Comparison of ENCODE assay signal across 12 mouse cellular contexts in genomic region chr15:103359122-103359510, GRCm38 (mm10). TPM values are rescaled to one million over a fixed set of nuclear protein-coding genes. Genes with fewer than 3 reads are reported as not detected.
DNase-seq lines count a peak whose midpoint lies in the region; ATAC-seq and TF ChIP-seq lines count a peak whose summit lies in the region.
"Had no signal": no experiment of that assay in that cellular context is flagged by ENCODE, and none has a peak within 500 bp of the region (broad histone marks: within the 10 kb centered on the region; RNA-seq: fewer than 3 reads in every experiment).

No protein-coding gene starts in this region.

- no peak for TF ChIP-seq POLR2A in embryonic fibroblast, embryonic 13.5 days (IDR thresholded peaks at IDR 0.05; ENCODE audit: low read depth, low read length)

- no peak for DNase-seq in hindbrain, embryonic 11.5 days (ENCODE audit: low spot score)
- DNase-seq in Patski (ENCODE audit: low read depth, low spot score), result no peak
- no peak for DNase-seq in cerebellum, postnatal 25 days
- DNase-seq in forebrain, embryonic 14.5 days (ENCODE audit: low spot score), result no peak
- DNase-seq: kidney, adult 18-20 months; layer of hippocampus, postnatal 36 days; lung, postnatal 14 days had no signal

- no peak overlapping the region for H3K9ac ChIP-seq in hindbrain, embryonic 15.5 days
- no peak overlapping the region for H3K9ac ChIP-seq in hindbrain, embryonic 11.5 days (ENCODE audit: low read depth, low read length)
- no peak overlapping the region for H3K9ac ChIP-seq in limb, embryonic 13.5 days
- no peak overlapping the region for H3K9ac ChIP-seq in forebrain, embryonic 14.5 days (ENCODE audit: low read length)

- no peak for TF ChIP-seq CTCF in Patski (IDR thresholded peaks at IDR 0.05)
- TF ChIP-seq CTCF in embryonic fibroblast, embryonic 13.5 days (IDR thresholded peaks at IDR 0.05; ENCODE audit: borderline replicate concordance, insufficient read depth, low read length), result no peak

- WGBS in hindbrain, embryonic 15.5 days, result 93% methylated on average over 1 of the region's 1 CpGs
- WGBS in hindbrain, embryonic 11.5 days, result 78% methylated on average over 1 of the region's 1 CpGs
- WGBS in limb, embryonic 13.5 days, result 59% methylated on average over 1 of the region's 1 CpGs
- WGBS in forebrain, embryonic 14.5 days, result 69% methylated on average over 1 of the region's 1 CpGs

- no peak overlapping the region for H3K4me2 ChIP-seq in hindbrain, embryonic 15.5 days
- H3K4me2 ChIP-seq in hindbrain, embryonic 11.5 days (replicated peaks; ENCODE audit: low read depth, low read length), result no peak overlapping the region
- no peak overlapping the region; the same call in 1 of the 2 replicates for H3K4me2 ChIP-seq in limb, embryonic 13.5 days (replicated peaks)
- H3K4me2 ChIP-seq in forebrain, embryonic 14.5 days (ENCODE audit: low read length), result no peak overlapping the region

- no peaks in the 10 kb centered on the region for H3K9me3 ChIP-seq in hindbrain, embryonic 15.5 days
- no peaks in the 10 kb centered on the region for H3K9me3 ChIP-seq in hindbrain, embryonic 11.5 days (ENCODE audit: control insufficient read depth, low read length)
- H3K9me3 ChIP-seq in limb, embryonic 13.5 days, result no peaks in the 10 kb centered on the region
- H3K9me3 ChIP-seq in forebrain, embryonic 14.5 days (replicated peaks; ENCODE audit: control insufficient read depth, low read length), result no peaks in the 10 kb centered on the region

- no peaks in the 10 kb centered on the region for H3K27me3 ChIP-seq in hindbrain, embryonic 15.5 days
- H3K27me3 ChIP-seq in hindbrain, embryonic 11.5 days (ENCODE audit: control insufficient read depth, insufficient read depth, low read length), result no peaks in the 10 kb centered on the region
- no peaks in the 10 kb centered on the region for H3K27me3 ChIP-seq in Patski
- no peaks in the 10 kb centered on the region for H3K27me3 ChIP-seq in limb, embryonic 13.5 days
- no peaks in the 10 kb centered on the region for H3K27me3 ChIP-seq in forebrain, embryonic 14.5 days (replicated peaks; ENCODE audit: control insufficient read depth, insufficient read depth, low read length)

- no peak overlapping the region for H3K27ac ChIP-seq in hindbrain, embryonic 15.5 days (replicated peaks)
- no peak overlapping the region for H3K27ac ChIP-seq in hindbrain, embryonic 11.5 days (ENCODE audit: low read depth, low read length)
- H3K27ac ChIP-seq in embryonic fibroblast, embryonic 13.5 days (ENCODE audit: insufficient read depth, low read length), result peak overlapping the region; percentile 40
- H3K27ac ChIP-seq in limb, embryonic 13.5 days, result no peak overlapping the region; the same call in 1 of the 2 replicates
- no peak overlapping the region for H3K27ac ChIP-seq in forebrain, embryonic 14.5 days (ENCODE audit: low read depth, low read length)

- H3K36me3 ChIP-seq in hindbrain, embryonic 15.5 days, result no peaks in the 10 kb centered on the region
- no peaks in the 10 kb centered on the region for H3K36me3 ChIP-seq in hindbrain, embryonic 11.5 days (ENCODE audit: control insufficient read depth, insufficient read depth, low read length)
- peaks cover 42% of the 10 kb centered on the region for H3K36me3 ChIP-seq in limb, embryonic 13.5 days
- no peaks in the 10 kb centered on the region for H3K36me3 ChIP-seq in forebrain, embryonic 14.5 days (ENCODE audit: control insufficient read depth, insufficient read depth, low read length)

- no peaks in the 10 kb centered on the region for H3K4me1 ChIP-seq in hindbrain, embryonic 15.5 days (replicated peaks)
- no peaks in the 10 kb centered on the region for H3K4me1 ChIP-seq in hindbrain, embryonic 11.5 days (replicated peaks; ENCODE audit: control insufficient read depth, insufficient read depth, low read length)
- peaks cover 19% of the 10 kb centered on the region for H3K4me1 ChIP-seq in embryonic fibroblast, embryonic 13.5 days (ENCODE audit: control insufficient read depth, insufficient read depth, low read length)
- peaks cover 28% of the 10 kb centered on the region for H3K4me1 ChIP-seq in limb, embryonic 13.5 days
- no peaks in the 10 kb centered on the region for H3K4me1 ChIP-seq in forebrain, embryonic 14.5 days (ENCODE audit: control insufficient read depth, insufficient read depth, low read length)

- POLR2A ChIA-PET in Patski (lab: Charles Lee), result no interaction called here

- H3K4me3 ChIP-seq in hindbrain, embryonic 15.5 days, result no peak overlapping the region
- no peak overlapping the region for H3K4me3 ChIP-seq in hindbrain, embryonic 11.5 days (ENCODE audit: low read depth, low read length)
- no peak overlapping the region for H3K4me3 ChIP-seq in embryonic fibroblast, embryonic 13.5 days (ENCODE audit: insufficient read depth, low read length)
- no peak overlapping the region for H3K4me3 ChIP-seq in limb, embryonic 13.5 days
- no peak overlapping the region for H3K4me3 ChIP-seq in forebrain, embryonic 14.5 days (ENCODE audit: low read depth, low read length)

- ATAC-seq in hindbrain, embryonic 15.5 days (ENCODE audit: low FRiP score, low read depth), result 0 out of 2 replicates have a peak, but pooled peaks have one; percentile 7
- ATAC-seq in hindbrain, embryonic 11.5 days (ENCODE audit: low FRiP score), result no peak
- peak; percentile 52 for ATAC-seq in Patski
- peak; percentile 41; the same call in 1 of the 2 replicates for ATAC-seq in limb, embryonic 13.5 days (ENCODE audit: low FRiP score, low read depth)
- ATAC-seq in forebrain, embryonic 14.5 days, result no peak
- ATAC-seq in megakaryocyte progenitor cell, adult 5-6 weeks (replicated peaks; ENCODE audit: poor library complexity), result no peak

- CTCF ChIA-PET in Patski (lab: Charles Lee), result interaction anchor here (0.9 to 2.1 kb wide), 9 partner anchors 8 to 100 kb away, joined by 3 to 11 read pairs (median 4); partner anchors contain the start of gene Itga5

- in situ Hi-C loops in Patski (cut with MboI; ENCODE audit: low pct_unique_long_range_greater_than_20kb), result no loop called here

RNA-seq across cellular contexts. Expression of gene Itga5, which starts 7.4 kb away (rescaled TPM):
- polyA plus RNA-seq in hindbrain, embryonic 15.5 days (2015; fragmentation: Nextera tagmentation; extraction: Ambion mirVana), result 7.4 and 7.9 TPM in 2 replicates
- 16.4 and 20.0 TPM in 2 replicates for polyA plus RNA-seq in hindbrain, embryonic 11.5 days (2014; fragmentation: Nextera tagmentation; extraction: Ambion mirVana)
- polyA plus RNA-seq in Patski (2021), result 48.6 TPM
- polyA plus RNA-seq in embryonic fibroblast, embryonic 13.5 days (2011; ENCODE audit: insufficient read length, low read depth, missing spikeins), result 161 and 346 TPM in 2 replicates
- polyA plus RNA-seq in limb, embryonic 13.5 days (2015; fragmentation: Nextera tagmentation; extraction: Ambion mirVana), result 55.2 and 55.3 TPM in 2 replicates
- polyA plus RNA-seq in forebrain, embryonic 14.5 days (2014; fragmentation: Nextera tagmentation; extraction: Ambion mirVana), result 5.3 and 7.7 TPM in 2 replicates
- total RNA-seq in megakaryocyte progenitor cell, adult 5-6 weeks (2015), result 16.4 and 17.3 TPM in 2 replicates
- total RNA-seq in megakaryocyte progenitor cell, adult 5-6 weeks (2017), result 8.4 and 10.5 TPM in 2 replicates

RNA-seq across cellular contexts. Expression of gene Zfp385a, which starts 19.2 kb away (rescaled TPM):
- 22.6 and 26.6 TPM in 2 replicates for polyA plus RNA-seq in hindbrain, embryonic 15.5 days (2015; fragmentation: Nextera tagmentation; extraction: Ambion mirVana)
- 19.7 and 22.2 TPM in 2 replicates for polyA plus RNA-seq in hindbrain, embryonic 11.5 days (2014; fragmentation: Nextera tagmentation; extraction: Ambion mirVana)
- polyA plus RNA-seq in Patski (2021), result 22.9 TPM
- polyA plus RNA-seq in embryonic fibroblast, embryonic 13.5 days (2011; ENCODE audit: insufficient read length, low read depth, missing spikeins), result 25.0 and 27.6 TPM in 2 replicates
- 11.7 and 13.1 TPM in 2 replicates for polyA plus RNA-seq in limb, embryonic 13.5 days (2015; fragmentation: Nextera tagmentation; extraction: Ambion mirVana)
- polyA plus RNA-seq in forebrain, embryonic 14.5 days (2014; fragmentation: Nextera tagmentation; extraction: Ambion mirVana), result 11.7 and 13.9 TPM in 2 replicates
- total RNA-seq in megakaryocyte progenitor cell, adult 5-6 weeks (2015), result 11.5 and 12.4 TPM in 2 replicates
- total RNA-seq in megakaryocyte progenitor cell, adult 5-6 weeks (2017), result 2.0 and 3.2 TPM in 2 replicates

RNA-seq across cellular contexts. Expression of gene Gpr84, which starts 48.7 kb away (rescaled TPM):
- 0.41 and 0.44 TPM in 2 replicates for polyA plus RNA-seq in hindbrain, embryonic 15.5 days (2015; fragmentation: Nextera tagmentation; extraction: Ambion mirVana)
- polyA plus RNA-seq in hindbrain, embryonic 11.5 days (2014; fragmentation: Nextera tagmentation; extraction: Ambion mirVana), result 0.11 and 0.34 TPM in 2 replicates
- not detected for polyA plus RNA-seq in Patski (2021)
- polyA plus RNA-seq in embryonic fibroblast, embryonic 13.5 days (2011; ENCODE audit: insufficient read length, low read depth, missing spikeins), result 0.40 TPM in 1 of 2 replicates, not detected in the other
- polyA plus RNA-seq in limb, embryonic 13.5 days (2015; fragmentation: Nextera tagmentation; extraction: Ambion mirVana), result 0.34 and 0.41 TPM in 2 replicates
- polyA plus RNA-seq in forebrain, embryonic 14.5 days (2014; fragmentation: Nextera tagmentation; extraction: Ambion mirVana), result 0.39 and 0.47 TPM in 2 replicates
- total RNA-seq in megakaryocyte progenitor cell, adult 5-6 weeks (2015), result 1.8 and 3.4 TPM in 2 replicates
- total RNA-seq in megakaryocyte progenitor cell, adult 5-6 weeks (2017), result 1.8 and 2.3 TPM in 2 replicates
- total RNA-seq: adrenal gland, postnatal 36 days had no signal

Comparison
In these comparisons a context has a peak if more than half of its experiments do, and no peak if none do; other contexts are left out.
1. ATAC-seq: peak in hindbrain, embryonic 15.5 days (single experiment), Patski (single experiment) and limb, embryonic 13.5 days (single experiment); none in hindbrain, embryonic 11.5 days (single experiment), forebrain, embryonic 14.5 days (single experiment) and megakaryocyte progenitor cell, adult 5-6 weeks (single experiment).